Mouse (Mus musculus) liver, adult 2 months (tissue): Measurements from ENCODE around the gene Rbbp9. TPM values are rescaled to one million over a fixed set of nuclear protein-coding genes. Genes with fewer than 3 reads are reported as not detected.

Experiments used
- DNase-seq: peaks from one replicate; pipeline ENCODE4 v3.0.0-alpha.2; 2011; ENCODE audit warnings: low read depth, low spot score; ENCODE audit errors: extremely low read depth
- H3K27ac ChIP-seq: fragments of 200-500 bp; replicated peaks from 2 replicates; pipeline ENCODE4 v1.5.1; 2012; ENCODE audit warnings: low read depth, mild to moderate bottlenecking, control low read depth, inconsistent platforms, low read length; ENCODE audit not compliant: insufficient read depth
- H3K27me3 ChIP-seq: fragments of 200-500 bp; 2 replicates; pipeline ENCODE4 v1.6.1; 2012; ENCODE audit warnings: mild to moderate bottlenecking, moderate library complexity, low read length, inconsistent platforms; ENCODE audit not compliant: control insufficient read depth, insufficient read depth
- H3K36me3 ChIP-seq: fragments of 200-500 bp; 2 replicates; pipeline ENCODE4 v1.6.1; 2012; ENCODE audit warnings: low read length, inconsistent platforms; ENCODE audit not compliant: control insufficient read depth, insufficient read depth
- H3K4me1 ChIP-seq: fragments of 200-500 bp; 2 replicates; pipeline ENCODE4 v1.6.1; 2011; ENCODE audit warnings: low read length; ENCODE audit not compliant: control insufficient read depth, insufficient read depth
- H3K4me3 ChIP-seq: fragments of 200-500 bp; 2 replicates; pipeline ENCODE4 v1.5.1; 2011; ENCODE audit warnings: low read depth, mild to moderate bottlenecking, control low read depth, low read length, moderate library complexity; ENCODE audit not compliant: insufficient read depth
- H3K79me2 ChIP-seq: fragments of 200-500 bp; 2 replicates; pipeline ENCODE4 v1.6.1; 2012; ENCODE audit warnings: inconsistent platforms, mild to moderate bottlenecking, low read length, moderate library complexity; ENCODE audit not compliant: control insufficient read depth, insufficient read depth
- H3K9ac ChIP-seq: fragments of 200-500 bp; 2 replicates; pipeline ENCODE4 v1.6.1; 2012; ENCODE audit warnings: low read depth, mild to moderate bottlenecking, control low read depth, inconsistent platforms, low read length
- CTCF ChIP-seq: fragments of 200-500 bp; IDR thresholded peaks from 2 replicates; pipeline ENCODE4 v1.5.1; 2011; ENCODE audit warnings: low read depth, low read length, control low read depth
- POLR2A ChIP-seq: fragments of 200-500 bp; IDR thresholded peaks from 2 replicates; pipeline ENCODE4 v1.6.1; 2011; ENCODE audit warnings: low read length, control low read depth; ENCODE audit not compliant: insufficient read depth; ENCODE audit errors: extremely low read depth
- WGBS: fragments of 180-500 bp; shearing (Covaris S2); methylation state at CpG from one replicate; pipeline ENCODE4 v1.1.7; 2018; 5-methylcytosine and 5-hydroxymethylcytosine counted together
- polyA plus RNA-seq: library from polyadenylated mRNA; depleted of rRNA; stranded (reverse); fragments of >200 nt; gene quantifications from 2 replicates; pipeline ENCODE4 v1.2.3, GENCODE M21; 2012
- total RNA-seq: library from RNA; depleted of rRNA; stranded (reverse); fragments of >200 nt; gene quantifications from 2 replicates; pipeline ENCODE4 v1.2.3, GENCODE M21; 2014

The Rbbp9 gene
- total and polyA plus RNA-seq, 2 experiments, result 7.1 to 17.1 TPM

DNA sequence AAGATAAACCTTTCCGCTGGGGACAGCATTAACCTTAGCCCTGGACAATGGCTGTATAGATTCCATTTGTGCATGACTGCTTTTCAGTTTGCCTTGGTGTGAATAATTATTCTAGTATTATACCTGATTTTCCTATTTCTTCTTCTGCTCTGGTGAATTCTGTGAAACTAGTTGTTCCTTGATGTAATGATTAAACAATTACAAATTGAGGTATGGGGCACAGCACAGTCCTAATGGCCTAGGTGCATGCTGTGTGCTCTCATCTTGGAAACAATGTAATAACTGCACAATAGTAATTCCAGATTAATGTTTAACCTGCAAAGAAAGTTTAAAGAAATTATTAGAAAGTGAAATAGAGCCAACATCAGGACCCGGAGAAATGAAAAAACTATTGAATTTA, 5.6 kb downstream of the Rbbp9 start:
- 56% methylated on average over 2 of the region's 2 CpGs for WGBS

DNA sequence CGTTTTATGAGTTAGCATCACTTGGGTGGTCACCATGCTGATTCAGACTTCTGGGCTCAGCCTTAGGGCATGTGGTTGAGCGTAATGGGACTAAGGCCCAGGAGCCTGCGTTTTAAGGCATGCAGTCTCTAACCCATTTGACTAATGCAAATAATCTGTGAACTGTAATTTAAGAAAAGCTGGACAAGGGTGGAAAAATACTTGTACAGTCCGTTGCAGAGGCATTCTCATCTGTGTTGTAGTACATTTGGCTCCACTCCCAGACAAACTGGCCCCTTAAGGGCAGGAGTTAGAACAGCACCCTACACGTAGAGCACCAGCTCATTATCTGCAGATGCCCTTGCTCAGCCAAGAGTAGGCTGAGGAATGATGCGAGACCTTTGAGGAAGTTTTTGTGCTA, 6.0 kb downstream of the Rbbp9 start:
- H3K4me1 ChIP-seq, result peaks cover 6% of the 10 kb centered on the region
- peaks cover 36% of the 10 kb centered on the region for H3K36me3 ChIP-seq
- H3K79me2 ChIP-seq, result no peaks in the 10 kb centered on the region
- 61% methylated on average over 6 of the region's 6 CpGs for WGBS
- no peak overlapping the region for H3K4me3 ChIP-seq
- no peak overlapping the region for H3K27ac ChIP-seq
- no peak overlapping the region for H3K9ac ChIP-seq
- H3K27me3 ChIP-seq, result no peaks in the 10 kb centered on the region
- no peak for DNase-seq
- TF ChIP-seq CTCF (no peak), POLR2A (no peak)

More for the DNA sequence above, 5.6 kb downstream of the Rbbp9 start:
- no peak for DNase-seq
- no peak for TF ChIP-seq CTCF
- TF ChIP-seq POLR2A, result no peak
- H3K4me3 ChIP-seq, result no peak overlapping the region
- peaks cover 32% of the 10 kb centered on the region for H3K36me3 ChIP-seq
- H3K27me3 ChIP-seq, result no peaks in the 10 kb centered on the region
- H3K9ac ChIP-seq, result no peak overlapping the region
- H3K27ac ChIP-seq, result no peak overlapping the region
- H3K4me1 ChIP-seq, result peaks cover 7% of the 10 kb centered on the region
- H3K79me2 ChIP-seq, result no peaks in the 10 kb centered on the region

DNA sequence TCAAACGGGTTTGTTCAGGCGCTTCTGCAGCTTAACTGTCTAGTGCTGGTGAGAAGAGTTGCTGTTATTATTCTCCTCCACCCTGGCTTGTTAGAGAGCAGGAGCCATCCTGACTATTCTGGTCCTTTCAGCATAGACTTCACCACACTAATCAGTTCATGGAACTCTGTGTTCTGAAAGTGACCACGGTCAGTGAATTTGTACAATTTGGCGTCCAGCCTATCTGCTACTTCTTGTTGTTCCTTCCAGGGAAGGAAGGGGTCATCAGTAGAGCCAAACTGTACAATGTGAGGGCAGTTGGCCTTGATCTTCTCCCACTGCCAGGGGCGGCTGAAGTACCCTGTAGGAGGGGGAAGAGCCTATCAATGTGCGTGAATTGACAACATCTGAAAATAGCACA, 7.0 kb downstream of the Rbbp9 start:
- Histone ChIP-seq H3K9ac (peak overlapping the region; percentile 35; the same call in 1 of the 2 replicates), H3K4me3 (no peak overlapping the region), H3K79me2 (no peaks in the 10 kb centered on the region), H3K27me3 (no peaks in the 10 kb centered on the region), H3K4me1 (peaks cover 6% of the 10 kb centered on the region), H3K36me3 (peaks cover 42% of the 10 kb centered on the region), H3K27ac (peak overlapping the region; percentile 69; the same call in 1 of the 2 replicates)
- no peak for TF ChIP-seq POLR2A
- TF ChIP-seq CTCF, result no peak
- 71% methylated on average over 6 of the region's 6 CpGs for WGBS
- peak; percentile 25 for DNase-seq

DNA sequence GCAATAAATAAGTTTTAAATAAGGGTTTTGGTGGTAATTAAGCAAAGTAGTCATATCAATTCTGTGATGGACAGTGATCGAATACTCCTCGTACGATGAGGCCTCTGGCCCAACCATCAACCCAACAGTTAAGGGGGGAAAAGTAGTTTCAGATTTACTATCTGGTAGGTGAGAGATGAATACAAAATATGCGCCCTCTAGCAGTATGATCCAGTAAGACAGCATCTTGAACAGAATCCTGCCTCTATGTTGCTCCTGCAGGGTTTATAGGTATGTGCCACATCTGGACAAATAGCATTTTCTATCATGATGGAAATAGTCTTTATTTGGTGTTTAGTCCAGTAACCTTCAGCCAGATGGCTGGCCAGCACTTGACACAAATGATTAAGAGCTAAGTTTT, 9.4 kb downstream of the Rbbp9 start:
- DNase-seq, result no peak
- TF ChIP-seq POLR2A (no peak), CTCF (no peak)
- Histone ChIP-seq H3K4me3 (no peak overlapping the region), H3K4me1 (peaks cover 6% of the 10 kb centered on the region), H3K9ac (no peak overlapping the region), H3K27me3 (no peaks in the 10 kb centered on the region), H3K27ac (no peak overlapping the region), H3K79me2 (no peaks in the 10 kb centered on the region), H3K36me3 (peaks cover 55% of the 10 kb centered on the region)
- 90% methylated on average over 4 of the region's 4 CpGs for WGBS

DNA sequence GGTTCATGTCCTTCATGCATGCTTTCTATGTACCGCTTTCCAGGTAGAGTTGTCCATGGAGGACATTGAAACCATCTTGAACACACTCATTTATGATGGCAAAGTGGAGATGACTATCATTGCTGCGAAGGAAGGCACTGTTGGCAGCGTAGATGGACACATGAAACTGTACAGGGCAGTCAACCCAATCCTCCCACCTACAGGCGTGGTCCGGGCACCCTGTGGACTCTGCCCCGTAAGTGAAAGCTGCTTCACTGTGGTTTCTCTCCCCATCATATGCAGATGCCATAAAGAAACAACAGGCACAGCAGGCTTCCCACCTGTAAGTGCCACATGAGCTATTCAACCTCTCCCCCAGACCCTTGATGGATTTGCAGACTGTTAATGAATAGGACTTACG, 13.5 kb downstream of the Rbbp9 start:
- H3K27ac ChIP-seq, result no peak overlapping the region
- H3K27me3 ChIP-seq, result no peaks in the 10 kb centered on the region
- no peak for DNase-seq
- peaks cover 76% of the 10 kb centered on the region for H3K36me3 ChIP-seq
- H3K79me2 ChIP-seq, result no peaks in the 10 kb centered on the region; the same call in 1 of the 2 replicates
- TF ChIP-seq CTCF (no peak), POLR2A (no peak)
- no peaks in the 10 kb centered on the region for H3K4me1 ChIP-seq
- H3K4me3 ChIP-seq, result no peak overlapping the region
- H3K9ac ChIP-seq, result no peak overlapping the region
- 96% methylated on average over 7 of the region's 7 CpGs for WGBS

DNA sequence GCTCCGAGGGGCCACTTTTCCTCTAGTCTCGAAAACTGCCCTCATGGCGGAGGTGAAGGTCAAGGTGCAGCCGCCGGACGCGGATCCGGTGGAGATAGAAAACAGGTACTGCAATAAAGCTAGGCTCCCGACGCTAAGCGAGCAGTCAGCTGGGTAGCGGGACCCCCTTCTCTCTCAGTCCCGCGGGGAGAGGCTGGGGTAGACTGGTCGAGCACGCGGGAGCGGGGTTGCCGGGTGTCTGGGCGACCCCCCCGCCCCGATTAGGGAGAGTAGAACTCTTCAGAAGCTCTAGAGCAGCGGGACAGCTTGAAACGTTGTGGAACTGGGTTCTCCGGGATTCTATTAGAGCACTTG, 22.9 kb downstream of the Rbbp9 start:
- Histone ChIP-seq H3K27ac (peak overlapping the region; percentile 84), H3K36me3 (peaks cover 12% of the 10 kb centered on the region), H3K27me3 (no peaks in the 10 kb centered on the region), H3K79me2 (peaks cover 3% of the 10 kb centered on the region; the same call in 1 of the 2 replicates), H3K9ac (peak overlapping the region; percentile 73), H3K4me1 (peaks cover 2% of the 10 kb centered on the region; the same call in 1 of the 2 replicates), H3K4me3 (peak overlapping the region; percentile 77)
- no peak for TF ChIP-seq CTCF
- no peak for TF ChIP-seq POLR2A
- DNase-seq, result no peak
- WGBS, result under 1% methylated on average over 25 of the region's 25 CpGs
